Mouse (Mus musculus): ENCODE measurements at regions not wholly inside any gene's neighbourhood (a gene's known extent, or its start where the extent isn't known, plus 50 kb on each side); places are given as distances from the start of the nearest gene placed in this dataset.

DNA sequence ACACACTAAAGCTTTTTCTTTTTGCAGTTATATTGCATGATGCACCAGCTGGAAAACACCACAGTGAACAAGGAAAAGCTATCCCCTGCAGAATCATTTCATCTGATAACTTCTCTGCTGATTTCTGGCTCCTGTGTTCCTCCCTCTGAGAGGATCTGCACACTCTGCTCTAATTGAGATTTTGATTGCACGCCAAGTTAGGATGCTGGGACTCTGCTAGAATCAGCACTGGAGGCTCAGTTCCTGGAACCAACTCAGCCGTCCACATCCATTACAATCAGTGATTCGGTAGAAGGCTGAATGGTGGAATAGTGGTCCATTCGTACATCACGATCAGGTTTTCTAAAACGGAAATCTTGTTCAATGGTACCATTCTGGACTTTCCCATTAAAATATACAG lies 434.1 kb downstream of the Tox3 start:
- 94% methylated on average over 6 of the region's 6 CpGs for WGBS

DNA sequence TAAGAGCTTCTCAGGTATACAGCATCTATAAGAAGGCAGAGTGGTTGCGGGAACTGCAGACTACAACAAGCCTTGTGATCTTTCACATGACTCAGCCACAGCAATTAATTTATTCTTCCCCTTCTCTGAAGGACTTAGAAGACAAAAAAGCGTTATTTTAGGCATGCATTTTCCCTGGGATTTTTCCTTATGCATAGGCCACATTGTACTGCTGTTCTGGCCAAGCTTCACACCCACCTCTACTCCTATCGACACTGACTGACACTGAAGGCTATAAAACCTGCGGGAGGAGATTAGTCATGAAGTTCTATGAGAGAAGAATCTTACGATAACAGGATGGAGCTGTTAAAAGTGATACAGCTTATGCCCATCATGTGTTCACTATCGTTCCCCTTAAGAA lies 441.9 kb downstream of the Tox3 start:
- no peak overlapping the region for H3K4me3 ChIP-seq (replicated peaks)
- H3K27me3 ChIP-seq, result no peaks in the 10 kb centered on the region
- no peaks in the 10 kb centered on the region for H3K9me3 ChIP-seq
- H3K9ac ChIP-seq (replicated peaks), result no peak overlapping the region
- no peak for ATAC-seq (ENCODE audit: insufficient number of reproducible peaks, insufficient read depth, low FRiP score, low TSS enrichment, low read depth)
- H3K27ac ChIP-seq, result no peak overlapping the region
- H3K4me1 ChIP-seq (replicated peaks), result 0 out of 2 replicates have a peak, but pooled peaks cover 3% of the 10 kb centered on the region
- 76% methylated on average over 6 of the region's 6 CpGs for WGBS
- no peak overlapping the region for H3K4me2 ChIP-seq
- no peaks in the 10 kb centered on the region for H3K36me3 ChIP-seq

More for the DNA sequence above, 434.1 kb downstream of the Tox3 start:
- Histone ChIP-seq H3K9me3 (no peaks in the 10 kb centered on the region), H3K36me3 (no peaks in the 10 kb centered on the region), H3K27ac (no peak overlapping the region), H3K9ac (replicated peaks) (no peak overlapping the region), H3K4me1 (replicated peaks) (peaks cover 9% of the 10 kb centered on the region; the same call in 1 of the 2 replicates), H3K4me2 (no peak overlapping the region), H3K27me3 (no peaks in the 10 kb centered on the region), H3K4me3 (replicated peaks) (no peak overlapping the region)
- no peak for ATAC-seq (ENCODE audit: insufficient number of reproducible peaks, insufficient read depth, low FRiP score, low TSS enrichment, low read depth)

DNA sequence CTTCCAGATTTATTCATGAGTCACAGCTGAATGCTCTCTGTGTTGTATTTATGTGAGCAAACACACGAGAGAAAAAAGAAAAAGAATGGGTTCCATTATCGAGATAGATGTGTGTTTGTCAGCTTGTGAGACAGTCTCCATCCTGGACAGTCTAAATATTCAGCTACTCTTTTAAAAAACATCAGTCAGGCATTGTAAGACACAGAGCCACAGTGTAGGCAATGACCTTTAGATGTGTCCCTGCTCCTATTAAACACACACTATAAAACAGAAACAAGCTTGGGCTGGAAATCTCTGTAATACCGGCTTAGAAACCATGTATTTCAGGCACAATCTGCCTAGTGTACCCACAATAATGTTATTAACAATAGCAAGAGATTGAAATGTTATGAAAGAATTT lies 442.6 kb downstream of the Tox3 start:
- ATAC-seq (ENCODE audit: insufficient number of reproducible peaks, insufficient read depth, low FRiP score, low TSS enrichment, low read depth), result no peak
- Histone ChIP-seq H3K9ac (replicated peaks) (no peak overlapping the region), H3K4me1 (replicated peaks) (0 out of 2 replicates have a peak, but pooled peaks cover 3% of the 10 kb centered on the region), H3K4me2 (no peak overlapping the region), H3K36me3 (no peaks in the 10 kb centered on the region), H3K4me3 (replicated peaks) (no peak overlapping the region), H3K27me3 (no peaks in the 10 kb centered on the region), H3K27ac (no peak overlapping the region), H3K9me3 (no peaks in the 10 kb centered on the region)
- 67% methylated on average over 3 of the region's 3 CpGs for WGBS

DNA sequence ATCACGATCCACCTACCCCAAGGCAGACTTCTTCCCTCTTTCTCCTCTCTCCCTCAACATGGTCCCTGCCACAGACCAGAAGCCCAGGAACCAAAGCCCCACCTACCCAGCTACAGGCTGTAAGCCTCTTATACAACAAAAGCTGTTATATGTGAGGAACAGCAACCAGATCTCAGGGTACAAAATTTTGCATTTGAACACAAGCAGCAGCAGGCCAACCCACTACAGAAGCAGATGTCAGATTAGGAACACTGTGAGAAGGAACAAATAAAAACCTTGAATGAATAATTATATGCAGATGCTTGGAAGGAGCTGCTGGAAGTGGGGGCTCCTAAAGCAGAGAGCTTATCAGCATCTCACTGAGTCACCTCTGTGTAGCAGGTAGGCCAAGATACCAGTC lies 444.8 kb downstream of the Tox3 start:
- no peaks in the 10 kb centered on the region for H3K9me3 ChIP-seq
- no peaks in the 10 kb centered on the region for H3K36me3 ChIP-seq
- 0 out of 2 replicates have a peak, but pooled peaks cover 3% of the 10 kb centered on the region for H3K4me1 ChIP-seq (replicated peaks)
- H3K4me2 ChIP-seq, result no peak overlapping the region
- no peak overlapping the region for H3K4me3 ChIP-seq (replicated peaks)
- no peak for ATAC-seq (ENCODE audit: insufficient number of reproducible peaks, insufficient read depth, low FRiP score, low TSS enrichment, low read depth)
- no peaks in the 10 kb centered on the region for H3K27me3 ChIP-seq
- H3K27ac ChIP-seq, result no peak overlapping the region
- WGBS, result 67% methylated on average over 1 of the region's 1 CpGs
- no peak overlapping the region for H3K9ac ChIP-seq (replicated peaks)

DNA sequence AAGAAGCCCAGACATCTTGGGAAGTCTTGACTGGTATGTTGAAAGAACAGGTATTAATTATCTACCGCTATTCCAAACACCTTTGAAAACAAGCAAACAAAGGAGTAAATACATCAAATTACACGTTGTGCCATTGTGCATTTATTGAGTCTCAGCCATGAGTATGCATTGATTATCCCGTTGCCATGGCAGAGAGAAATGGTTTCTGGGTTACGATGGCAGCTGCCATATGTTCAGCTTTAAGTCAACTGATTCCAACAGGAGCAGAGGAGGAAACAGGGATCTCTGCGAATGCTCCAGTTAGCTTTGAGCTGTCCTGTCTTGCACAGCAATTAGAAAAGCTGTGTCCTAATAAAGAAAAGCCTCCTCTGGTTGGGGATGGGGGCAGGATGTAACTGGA lies 475.4 kb downstream of the Tox3 start:
- no peaks in the 10 kb centered on the region for H3K4me1 ChIP-seq (replicated peaks)
- H3K4me2 ChIP-seq, result no peak overlapping the region
- no peak overlapping the region for H3K9ac ChIP-seq (replicated peaks)
- no peak overlapping the region for H3K27ac ChIP-seq
- H3K9me3 ChIP-seq, result no peaks in the 10 kb centered on the region
- WGBS, result 74% methylated on average over 5 of the region's 5 CpGs
- ATAC-seq (ENCODE audit: insufficient number of reproducible peaks, insufficient read depth, low FRiP score, low TSS enrichment, low read depth), result no peak
- no peak overlapping the region for H3K4me3 ChIP-seq (replicated peaks)
- no peaks in the 10 kb centered on the region for H3K27me3 ChIP-seq
- H3K36me3 ChIP-seq, result no peaks in the 10 kb centered on the region

DNA sequence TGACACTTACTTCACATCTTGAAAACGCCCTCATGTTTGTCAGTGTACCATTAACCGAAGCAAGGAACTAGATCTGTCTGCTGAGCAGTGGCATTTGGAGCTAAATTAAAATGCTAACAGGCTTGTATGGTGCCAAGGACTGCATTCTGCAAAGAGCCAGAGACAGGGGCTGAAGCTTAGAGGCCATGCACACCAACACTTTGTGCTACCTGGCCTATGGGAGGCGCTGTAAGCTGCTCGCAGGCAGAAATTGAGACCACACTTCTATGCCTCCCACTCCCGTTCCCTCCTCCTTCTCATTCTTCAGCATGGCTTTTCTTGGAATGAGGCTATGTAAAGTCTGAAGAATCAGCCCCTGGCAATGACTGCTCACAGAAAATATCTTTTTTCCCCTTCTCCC lies 476.2 kb downstream of the Tox3 start:
- 85% methylated on average over 5 of the region's 5 CpGs for WGBS
- H3K9me3 ChIP-seq, result no peaks in the 10 kb centered on the region
- no peaks in the 10 kb centered on the region for H3K36me3 ChIP-seq
- H3K4me3 ChIP-seq (replicated peaks), result no peak overlapping the region
- H3K27ac ChIP-seq, result no peak overlapping the region
- no peak overlapping the region for H3K4me2 ChIP-seq
- ATAC-seq (ENCODE audit: insufficient number of reproducible peaks, insufficient read depth, low FRiP score, low TSS enrichment, low read depth), result no peak
- H3K27me3 ChIP-seq, result no peaks in the 10 kb centered on the region
- H3K4me1 ChIP-seq (replicated peaks), result no peaks in the 10 kb centered on the region
- no peak overlapping the region for H3K9ac ChIP-seq (replicated peaks)

DNA sequence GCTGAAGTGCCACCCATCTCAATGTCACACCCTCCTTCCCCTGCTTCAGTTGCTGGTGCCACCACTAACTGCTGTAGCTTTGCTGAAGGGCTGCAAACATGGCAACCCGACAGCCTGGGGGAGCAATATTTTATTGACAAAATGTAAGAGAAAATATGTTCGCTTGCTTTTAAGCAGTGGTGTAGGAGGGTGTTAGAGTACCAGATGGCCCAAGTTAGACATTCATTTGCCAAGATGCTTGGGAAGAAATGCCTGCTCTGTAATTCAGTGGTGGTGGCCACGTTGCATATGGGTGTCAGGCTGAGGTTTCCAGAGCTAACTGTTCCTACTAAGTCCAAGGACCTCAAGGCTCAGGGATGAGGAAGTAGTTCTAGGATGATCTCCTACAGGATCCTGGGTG lies 488.3 kb downstream of the Tox3 start:
- Histone ChIP-seq H3K9me3 (no peaks in the 10 kb centered on the region), H3K9ac (replicated peaks) (no peak overlapping the region), H3K4me2 (no peak overlapping the region), H3K36me3 (no peaks in the 10 kb centered on the region), H3K27ac (no peak overlapping the region), H3K4me3 (replicated peaks) (no peak overlapping the region), H3K27me3 (no peaks in the 10 kb centered on the region), H3K4me1 (replicated peaks) (no peaks in the 10 kb centered on the region)
- WGBS, result 82% methylated on average over 3 of the region's 3 CpGs
- no peak for ATAC-seq (ENCODE audit: insufficient number of reproducible peaks, insufficient read depth, low FRiP score, low TSS enrichment, low read depth)

DNA sequence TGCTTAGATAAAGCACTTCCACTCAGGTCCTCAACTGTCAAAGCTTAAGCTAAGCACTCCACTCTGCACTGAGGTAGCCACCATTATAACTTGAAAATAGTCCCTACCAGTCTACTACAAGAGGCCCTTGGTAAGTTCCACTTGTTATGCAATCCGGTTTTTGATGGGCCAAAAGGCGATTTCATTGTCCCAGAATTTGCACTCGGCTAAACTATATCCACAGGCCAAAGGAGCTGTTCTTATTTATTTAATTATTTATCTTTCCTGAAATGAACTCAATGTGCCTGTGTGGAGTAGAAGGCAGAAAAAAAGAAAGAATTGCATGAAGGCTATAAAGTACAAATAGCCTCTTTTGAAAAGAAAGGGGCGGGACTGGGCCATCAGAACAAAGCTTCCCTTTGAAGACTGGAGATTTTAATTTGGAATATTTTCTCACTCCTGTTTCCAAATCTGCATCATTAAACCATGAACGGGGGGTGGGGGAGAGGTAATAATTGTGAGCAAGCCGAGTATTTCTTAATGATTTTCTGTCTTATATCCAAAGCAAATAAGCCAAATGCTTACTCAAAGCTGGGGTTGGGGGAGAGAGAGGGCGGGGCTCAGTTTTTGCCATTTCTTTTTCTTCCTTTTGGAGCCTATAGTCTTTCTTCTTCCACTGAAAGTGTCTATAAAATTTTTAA lies 489.3 kb downstream of the Tox3 start:
- no peaks in the 10 kb centered on the region for H3K27me3 ChIP-seq
- ATAC-seq (ENCODE audit: insufficient number of reproducible peaks, insufficient read depth, low FRiP score, low TSS enrichment, low read depth), result no peak
- no peaks in the 10 kb centered on the region for H3K4me1 ChIP-seq (replicated peaks)
- H3K4me3 ChIP-seq (replicated peaks), result no peak overlapping the region
- H3K9ac ChIP-seq (replicated peaks), result no peak overlapping the region
- H3K36me3 ChIP-seq, result no peaks in the 10 kb centered on the region
- H3K9me3 ChIP-seq, result no peaks in the 10 kb centered on the region
- WGBS, result 78% methylated on average over 7 of the region's 7 CpGs
- H3K27ac ChIP-seq, result no peak overlapping the region
- H3K4me2 ChIP-seq, result no peak overlapping the region

DNA sequence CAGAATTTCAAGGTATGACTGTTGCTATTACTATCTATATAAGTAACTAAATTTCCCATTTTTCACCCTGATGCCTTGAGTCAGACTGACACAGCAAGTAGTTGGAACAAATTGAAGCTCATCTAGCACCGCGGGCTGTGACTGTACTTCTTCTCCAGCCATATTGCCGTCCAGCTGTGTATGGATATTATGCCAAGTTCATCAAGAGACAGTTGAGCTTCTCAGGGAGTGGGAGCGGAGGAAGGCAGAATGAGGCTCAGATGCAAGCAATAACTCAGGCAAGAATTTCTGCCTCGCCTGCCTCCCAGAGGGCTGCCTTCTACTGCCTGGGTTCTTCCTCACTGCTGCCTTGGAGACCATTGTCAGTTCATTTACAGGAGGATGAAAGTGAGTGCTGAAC lies 492.6 kb downstream of the Tox3 start:
- WGBS, result 89% methylated on average over 5 of the region's 5 CpGs
- no peak overlapping the region for H3K4me3 ChIP-seq (replicated peaks)

DNA sequence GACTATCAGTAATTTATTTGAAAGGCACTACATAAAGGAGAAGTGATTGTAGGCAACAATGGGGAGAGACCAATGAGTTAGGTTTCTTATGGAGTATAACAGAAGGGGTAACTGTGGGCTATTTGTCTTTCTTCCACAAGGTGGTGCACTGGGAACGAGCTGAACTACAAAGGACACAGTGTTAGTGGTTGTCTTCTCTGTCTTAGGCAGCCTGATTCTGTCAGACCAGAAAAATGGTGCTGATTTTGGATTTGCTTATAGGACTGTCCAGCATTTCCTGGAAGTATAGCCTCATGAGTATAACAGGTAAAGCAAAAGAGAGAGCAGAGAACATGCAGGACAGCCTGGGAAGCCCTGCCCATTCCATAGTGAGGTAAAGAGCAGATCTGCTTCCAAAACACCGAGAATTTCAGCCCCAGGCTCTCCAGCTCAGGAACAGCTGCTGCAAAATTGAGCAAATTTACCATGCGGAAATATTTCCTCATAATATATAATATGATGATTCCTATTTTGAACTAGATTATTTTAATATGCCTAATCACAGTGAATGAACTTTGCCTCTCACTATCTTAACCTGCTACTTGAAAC lies 497.8 kb downstream of the Tox3 start:
- H3K27me3 ChIP-seq, result 0 out of 2 replicates have a peak, but pooled peaks cover 3% of the 10 kb centered on the region
- no peak overlapping the region for H3K9ac ChIP-seq (replicated peaks)
- no peaks in the 10 kb centered on the region for H3K9me3 ChIP-seq
- ATAC-seq (ENCODE audit: insufficient number of reproducible peaks, insufficient read depth, low FRiP score, low TSS enrichment, low read depth), result no peak
- H3K27ac ChIP-seq, result no peak overlapping the region
- H3K36me3 ChIP-seq, result no peaks in the 10 kb centered on the region
- H3K4me3 ChIP-seq (replicated peaks), result no peak overlapping the region
- 44% methylated on average over 3 of the region's 3 CpGs for WGBS
- H3K4me1 ChIP-seq (replicated peaks), result no peaks in the 10 kb centered on the region
- H3K4me2 ChIP-seq, result no peak overlapping the region

More for the DNA sequence above, 492.6 kb downstream of the Tox3 start:
- no peak overlapping the region for H3K4me2 ChIP-seq
- no peak overlapping the region for H3K9ac ChIP-seq (replicated peaks)
- no peak overlapping the region for H3K27ac ChIP-seq
- no peak for ATAC-seq (ENCODE audit: insufficient number of reproducible peaks, insufficient read depth, low FRiP score, low TSS enrichment, low read depth)
- H3K4me1 ChIP-seq (replicated peaks), result no peaks in the 10 kb centered on the region
- H3K9me3 ChIP-seq, result no peaks in the 10 kb centered on the region
- no peaks in the 10 kb centered on the region for H3K36me3 ChIP-seq
- no peaks in the 10 kb centered on the region for H3K27me3 ChIP-seq

DNA sequence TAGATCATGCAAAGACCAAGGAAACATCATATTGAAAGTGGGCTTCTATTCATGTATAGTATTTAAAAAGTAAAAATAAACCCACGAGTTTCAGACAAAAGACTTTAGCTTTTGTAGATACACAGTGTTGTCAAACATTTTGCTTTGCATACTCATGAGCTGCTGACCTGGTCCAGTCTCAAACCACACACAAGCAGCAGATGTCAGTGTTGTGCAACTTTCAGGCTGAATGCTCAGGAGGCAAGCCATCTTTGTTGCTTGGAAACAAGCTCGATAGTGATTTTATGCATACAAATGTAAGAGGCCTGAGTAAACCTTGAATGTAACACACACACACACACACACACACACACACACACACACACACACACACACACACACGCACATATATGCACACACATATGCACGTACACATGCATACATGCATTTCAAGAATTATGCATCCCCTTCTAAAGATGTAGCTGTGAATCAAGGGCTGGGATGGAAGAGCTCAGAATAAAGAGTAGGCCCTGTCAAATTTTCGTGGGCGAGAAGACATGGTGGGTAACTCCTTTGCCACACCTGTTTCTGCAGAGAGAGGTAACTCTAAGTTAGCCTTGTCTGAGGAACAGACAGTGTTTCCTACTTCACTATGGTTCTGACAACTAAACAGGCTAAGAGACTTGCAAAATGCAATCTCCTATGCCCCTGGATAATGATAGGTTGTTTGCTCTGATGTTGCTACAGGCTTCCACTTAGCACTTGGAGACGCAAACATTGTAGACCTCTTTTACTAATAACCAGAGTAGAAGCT lies 498.5 kb downstream of the Tox3 start:
- H3K9me3 ChIP-seq, result no peaks in the 10 kb centered on the region
- H3K27me3 ChIP-seq, result 0 out of 2 replicates have a peak, but pooled peaks cover 3% of the 10 kb centered on the region
- 74% methylated on average over 7 of the region's 7 CpGs for WGBS
- H3K9ac ChIP-seq (replicated peaks), result no peak overlapping the region
- H3K36me3 ChIP-seq, result no peaks in the 10 kb centered on the region
- no peak overlapping the region for H3K4me2 ChIP-seq
- H3K4me1 ChIP-seq (replicated peaks), result no peaks in the 10 kb centered on the region
- H3K27ac ChIP-seq, result no peak overlapping the region
- ATAC-seq (ENCODE audit: insufficient number of reproducible peaks, insufficient read depth, low FRiP score, low TSS enrichment, low read depth), result no peak
- no peak overlapping the region for H3K4me3 ChIP-seq (replicated peaks)
